Mouse (Mus musculus): Measurements from ENCODE around the gene Tbc1d24.

- TF ChIP-seq CTCF (IDR thresholded peaks at IDR 0.05; ENCODE audit: extremely low read depth, insufficient read length, insufficient replicate concordance, low read depth, low read length): no peak
- TF ChIP-seq POLR2A (IDR thresholded peaks at IDR 0.05; ENCODE audit: low read depth, low read length): no peak
Observed at GRCm38 (mm10) chr17:24137226-24137880, 68.0 kb downstream of the Tbc1d24 start.
